Mouse (Mus musculus) brain, embryonic 18.5 days (tissue): ENCODE measurements around the gene Shisa5.

Experiments used
- DNase-seq: peaks from one replicate; pipeline ENCODE4 v3.0.0-alpha.2; 2012; ENCODE audit warnings: low read depth, low spot score

The Shisa5 gene

DNA sequence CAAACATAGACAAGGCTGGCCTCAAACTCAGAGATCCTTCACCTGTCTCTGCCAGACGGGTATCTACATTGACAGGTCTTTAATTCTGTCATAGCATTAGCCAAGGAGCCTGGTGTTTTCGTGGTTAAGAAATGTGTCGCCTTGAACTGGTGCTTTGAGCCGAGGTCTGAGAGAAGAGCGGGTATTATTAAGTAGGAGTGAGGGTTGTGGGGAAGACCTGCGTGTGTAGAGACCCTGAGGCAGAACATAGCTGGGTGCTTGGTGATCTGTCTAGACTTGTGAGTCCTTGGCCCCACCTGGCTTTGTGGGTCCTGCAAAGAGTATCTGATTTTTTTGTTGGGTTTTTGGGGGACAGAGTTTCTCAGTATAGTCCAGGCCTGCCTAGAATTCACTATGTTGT lies 15.5 kb downstream of the Shisa5 start:
- DNase-seq, result no peak

DNA sequence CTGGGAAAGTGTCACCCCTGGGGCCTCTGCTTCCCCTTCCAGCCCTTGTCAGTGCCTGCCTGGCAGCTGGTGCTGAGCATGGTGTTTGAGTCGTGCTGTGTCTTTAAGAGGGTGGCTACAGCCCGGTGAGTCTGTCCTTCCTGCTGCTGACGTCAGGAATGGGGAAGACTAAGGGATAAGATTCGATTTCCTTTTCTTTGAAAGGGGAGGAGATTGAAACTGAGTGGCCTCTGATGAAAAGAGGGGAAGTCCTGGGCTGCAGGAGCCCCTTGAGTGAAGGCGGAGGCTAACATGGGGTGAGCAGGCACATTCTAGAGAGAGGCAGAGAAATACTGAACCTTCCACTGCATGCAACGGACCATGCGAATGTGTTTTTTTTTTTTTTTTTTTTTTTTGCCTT lies 16.3 kb downstream of the Shisa5 start:
- peak; percentile 54 for DNase-seq

DNA sequence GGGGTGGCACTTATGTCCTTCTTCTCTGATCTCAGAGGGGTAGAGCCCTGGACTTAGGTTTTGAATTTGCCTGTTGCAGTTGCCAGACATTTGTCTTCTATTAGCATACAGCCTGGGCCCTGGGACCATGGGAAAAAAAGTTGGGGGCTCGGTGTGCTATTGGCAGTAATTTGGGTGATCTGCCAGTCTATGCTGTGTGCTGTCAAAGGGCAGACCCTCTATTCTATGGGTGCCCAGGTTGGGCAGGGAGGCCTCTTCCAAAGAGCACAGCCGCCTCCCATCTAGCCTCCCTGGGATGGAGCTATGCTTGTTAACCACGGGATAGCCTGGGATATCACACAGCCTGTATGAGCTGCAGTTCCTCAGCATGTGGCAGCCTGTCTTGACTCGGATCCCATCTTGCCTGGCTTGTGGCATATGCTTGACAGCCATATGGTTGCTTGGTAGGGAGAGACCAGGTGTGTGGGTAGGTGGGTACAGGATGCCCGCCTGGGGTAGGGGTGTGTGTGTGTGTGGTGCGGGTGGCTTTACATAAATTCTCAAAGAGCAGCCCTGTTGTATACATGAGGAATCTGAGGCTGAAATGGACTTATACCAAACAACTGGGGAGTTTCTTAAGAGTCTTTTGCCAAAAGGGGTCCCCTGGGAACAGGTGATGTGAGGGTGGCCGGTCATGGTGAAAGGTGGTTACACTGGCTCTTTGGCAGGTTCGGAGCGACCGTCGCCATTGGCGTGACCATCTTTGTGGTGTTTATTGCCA lies 17.1 kb downstream of the Shisa5 start:
- DNase-seq, result no peak

GRCm38 (mm10) chr9:109056081-109056690 lies 17.8 kb downstream of the Shisa5 start:
- DNase-seq, result no peak

GRCm38 (mm10) chr9:109056916-109057315 lies 18.6 kb downstream of the Shisa5 start:
- DNase-seq, result no peak

DNA sequence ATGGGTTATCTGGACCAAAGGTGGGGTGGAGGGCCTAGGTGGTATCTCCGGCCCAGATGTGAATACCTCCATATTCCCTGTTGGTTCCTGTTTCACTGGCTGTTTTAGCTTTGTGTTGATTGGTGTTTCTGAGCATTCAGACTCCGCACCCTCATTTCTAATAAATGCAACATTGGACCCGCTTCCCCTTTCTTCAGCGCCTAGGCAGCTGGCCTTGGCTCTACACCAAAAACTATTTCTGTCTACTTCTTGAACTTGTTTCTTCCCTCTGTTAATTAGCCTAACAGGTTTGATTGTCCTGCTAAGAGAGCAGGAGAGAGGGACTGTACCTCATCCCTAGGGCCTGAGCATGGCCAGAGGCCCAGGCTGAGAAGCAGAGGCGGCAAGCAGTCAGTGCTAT lies 19.2 kb downstream of the Shisa5 start:
- no peak for DNase-seq

- DNase-seq, result no peak
Observed at GRCm38 (mm10) chr9:109058006-109058765, 19.8 kb downstream of the Shisa5 start.

DNA sequence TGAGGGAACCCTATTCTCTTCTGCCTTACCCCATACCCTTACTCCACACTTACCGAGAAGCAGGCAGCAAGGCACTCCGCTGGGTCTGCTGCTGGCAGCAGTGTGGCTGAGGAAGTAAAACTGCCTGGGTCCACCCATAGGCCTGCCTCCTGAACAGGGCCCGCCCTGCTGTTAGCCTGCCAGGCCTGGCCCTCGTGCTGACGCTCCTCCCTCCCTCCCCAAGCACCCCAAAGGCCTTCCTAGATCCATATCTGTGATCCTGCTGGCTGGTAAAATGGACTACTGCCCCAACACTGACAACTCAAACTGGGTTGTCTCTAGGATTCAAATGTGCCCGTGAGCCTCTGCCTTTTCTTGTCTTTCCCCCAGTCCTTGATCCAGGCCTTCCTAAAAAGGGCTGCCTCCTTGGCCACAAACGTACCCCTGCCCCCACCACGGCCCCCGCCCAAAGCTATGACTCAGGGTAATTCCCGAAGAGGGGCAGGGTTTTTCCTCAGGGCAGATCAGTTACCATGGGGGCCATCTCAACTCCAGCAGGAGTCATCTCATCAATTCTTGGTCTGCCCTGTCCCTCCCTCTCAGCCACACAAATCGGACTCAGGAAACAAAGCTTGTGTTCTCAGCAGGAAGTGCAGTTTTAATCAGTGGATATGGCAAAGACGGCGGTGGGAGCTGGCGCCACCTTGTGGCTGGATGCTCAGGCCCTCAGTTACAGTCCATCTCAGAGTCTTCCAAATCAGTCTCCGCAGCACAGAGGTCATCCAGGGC lies 21.0 kb downstream of the Shisa5 start, which contains the start of gene Trex1:
Gene Trex1 (minus strand): TSS at position 599 of the 768 bp plus-strand sequence.
- DNase-seq, result peak; percentile 50

GRCm38 (mm10) chr9:109060184-109060897 lies 22.0 kb downstream of the Shisa5 start:
- no peak for DNase-seq

DNA sequence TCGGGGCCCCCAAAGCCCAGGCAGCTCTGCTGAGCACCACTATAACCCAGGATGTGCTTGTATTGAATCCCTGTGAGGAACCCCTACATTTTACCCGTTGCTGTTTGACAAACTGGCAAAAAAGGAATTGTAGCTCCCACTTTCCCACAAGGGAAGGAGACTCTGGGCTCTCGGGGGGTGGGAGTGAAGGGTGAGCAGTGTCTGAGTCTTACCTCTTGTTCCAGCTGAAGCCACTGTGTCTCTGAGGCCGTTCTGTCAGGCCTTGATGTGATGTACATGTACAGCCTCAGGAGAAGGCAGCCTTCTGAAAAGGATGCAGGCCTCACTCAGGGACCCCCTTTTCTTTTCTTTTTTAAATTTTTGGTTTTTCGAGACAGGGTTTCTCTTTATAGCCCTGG lies 22.5 kb downstream of the Shisa5 start:
- DNase-seq, result no peak

DNA sequence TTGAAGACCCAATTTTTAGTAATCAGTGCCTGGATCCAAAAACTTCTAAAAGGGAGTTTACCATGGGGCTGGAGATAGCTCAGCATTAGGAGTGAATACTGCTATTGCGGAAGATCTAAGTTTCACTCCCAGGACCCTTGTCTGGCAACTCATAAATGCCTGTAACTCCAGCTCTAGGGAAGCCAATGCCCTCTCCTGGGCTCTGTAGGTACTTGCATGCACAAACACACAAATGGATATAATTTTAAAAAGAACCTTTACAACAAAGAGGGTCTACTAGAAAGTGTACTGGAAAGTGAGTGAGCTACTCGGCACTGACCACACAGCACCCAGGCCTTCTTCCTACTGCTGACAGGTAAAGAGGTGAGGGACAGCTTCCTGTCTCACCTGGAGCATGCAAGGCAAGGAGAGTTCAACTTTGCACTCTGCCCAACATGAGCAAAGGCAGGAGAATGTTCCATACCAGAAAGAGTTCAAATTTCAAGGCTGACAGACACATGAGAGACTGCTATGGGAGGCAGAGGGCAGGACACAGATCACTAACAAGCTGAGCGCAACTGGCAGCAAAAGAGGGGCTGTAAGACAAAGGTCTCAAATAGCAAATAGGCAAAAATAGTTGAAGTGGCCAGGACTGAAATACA lies 29.9 kb downstream of the Shisa5 start:
- no peak for DNase-seq

- peak; percentile 85 for DNase-seq
Observed at GRCm38 (mm10) chr9:109073661-109074573, 35.6 kb downstream of the Shisa5 start, which contains the start of gene Atrip. TSS of gene Atrip (minus strand) at chr9:109074124.

- DNase-seq, result no peak
Observed at GRCm38 (mm10) chr9:109080516-109080915, 42.2 kb downstream of the Shisa5 start.

GRCm38 (mm10) chr9:109081749-109082123 lies 43.4 kb downstream of the Shisa5 start:
- no peak for DNase-seq

- peak; percentile 78 for DNase-seq
Observed at GRCm38 (mm10) chr9:109082124-109082800, 43.9 kb downstream of the Shisa5 start, which contains the start of the genes Ccdc51 and Tma7. TSS of gene Ccdc51 (plus strand) at chr9:109082493. TSS of gene Tma7 (minus strand) at chr9:109082587.

GRCm38 (mm10) chr9:109084922-109085321 lies 46.6 kb downstream of the Shisa5 start:
- DNase-seq, result no peak

GRCm38 (mm10) chr9:109087987-109088386 lies 49.6 kb downstream of the Shisa5 start:
- no peak for DNase-seq

GRCm38 (mm10) chr9:109090446-109090845 lies 52.1 kb downstream of the Shisa5 start:
- no peak for DNase-seq

GRCm38 (mm10) chr9:109091802-109092201 lies 53.4 kb downstream of the Shisa5 start:
- no peak for DNase-seq
